Mouse (Mus musculus): ENCODE data around the gene Ostm1. TPM values are rescaled to one million over a fixed set of nuclear protein-coding genes. Genes with fewer than 3 reads are reported as not detected.
A peak's percentile ranks its signal among the peaks of the same experiment; 100 is the strongest.

The Ostm1 gene
- polyA plus RNA-seq, 1 experiment from 2014 or later = 21.7 TPM

GRCm38 (mm10) chr10:42678755-42679364, 95.2 kb downstream of the Ostm1 start:
- no peaks in the 10 kb centered on the region for H3K9me3 ChIP-seq
- H3K36me3 ChIP-seq = peaks cover 3% of the 10 kb centered on the region; the same call in 1 of the 2 replicates
- ATAC-seq (ENCODE audit: low FRiP score, low read depth) = peak; percentile 98
- under 1% methylated on average over 56 of the region's 56 CpGs for WGBS
- peak overlapping the region; percentile 81 for H3K9ac ChIP-seq
- H3K4me2 ChIP-seq (replicated peaks) = peak overlapping the region; percentile 88
- no peaks in the 10 kb centered on the region for H3K27me3 ChIP-seq (replicated peaks)
- H3K4me3 ChIP-seq = peak overlapping the region; percentile 92
- H3K27ac ChIP-seq = peak overlapping the region; percentile 70; the same call in 1 of the 2 replicates
- peaks cover 14% of the 10 kb centered on the region; the same call in 1 of the 2 replicates for H3K4me1 ChIP-seq

GRCm38 (mm10) chr10:42679586-42679985, 96.0 kb downstream of the Ostm1 start:
- ATAC-seq (ENCODE audit: low FRiP score, low read depth) = no peak
- peaks cover 14% of the 10 kb centered on the region; the same call in 1 of the 2 replicates for H3K4me1 ChIP-seq
- peak overlapping the region; percentile 81 for H3K9ac ChIP-seq
- peak overlapping the region; percentile 88 for H3K4me2 ChIP-seq (replicated peaks)
- H3K27ac ChIP-seq = no peak overlapping the region
- H3K36me3 ChIP-seq = peaks cover 10% of the 10 kb centered on the region
- H3K27me3 ChIP-seq (replicated peaks) = no peaks in the 10 kb centered on the region
- WGBS = 13% methylated on average over 10 of the region's 10 CpGs
- no peaks in the 10 kb centered on the region for H3K9me3 ChIP-seq
- H3K4me3 ChIP-seq = peak overlapping the region; percentile 92

GRCm38 (mm10) chr10:42680582-42681001, 97.0 kb downstream of the Ostm1 start:
- no peak overlapping the region for H3K27ac ChIP-seq
- WGBS = 13% methylated on average over 6 of the region's 6 CpGs
- H3K4me1 ChIP-seq = peaks cover 14% of the 10 kb centered on the region; the same call in 1 of the 2 replicates
- ATAC-seq (ENCODE audit: low FRiP score, low read depth) = no peak
- no peak overlapping the region for H3K4me3 ChIP-seq
- H3K27me3 ChIP-seq (replicated peaks) = no peaks in the 10 kb centered on the region
- H3K9me3 ChIP-seq = no peaks in the 10 kb centered on the region
- no peak overlapping the region for H3K9ac ChIP-seq
- peak overlapping the region; percentile 88 for H3K4me2 ChIP-seq (replicated peaks)
- peaks cover 10% of the 10 kb centered on the region for H3K36me3 ChIP-seq

GRCm38 (mm10) chr10:42682421-42682820, 98.8 kb downstream of the Ostm1 start:
- H3K36me3 ChIP-seq = peaks cover 10% of the 10 kb centered on the region
- H3K9me3 ChIP-seq = no peaks in the 10 kb centered on the region
- no peak overlapping the region for H3K27ac ChIP-seq
- H3K27me3 ChIP-seq (replicated peaks) = no peaks in the 10 kb centered on the region
- no peak overlapping the region for H3K4me3 ChIP-seq
- H3K4me1 ChIP-seq = peaks cover 14% of the 10 kb centered on the region; the same call in 1 of the 2 replicates
- no peak overlapping the region for H3K4me2 ChIP-seq (replicated peaks)
- no peak for ATAC-seq (ENCODE audit: low FRiP score, low read depth)
- H3K9ac ChIP-seq = no peak overlapping the region
- 93% methylated on average over 8 of the region's 8 CpGs for WGBS

- H3K9ac ChIP-seq = no peak overlapping the region
- 91% methylated on average over 5 of the region's 5 CpGs for WGBS
Observed at GRCm38 (mm10) chr10:42687873-42688272, 104.3 kb downstream of the Ostm1 start.

GRCm38 (mm10) chr10:42689694-42690093, 106.1 kb downstream of the Ostm1 start:
- Histone ChIP-seq H3K27me3 (replicated peaks) (no peaks in the 10 kb centered on the region), H3K9ac (no peak overlapping the region), H3K9me3 (no peaks in the 10 kb centered on the region), H3K4me1 (peaks cover 8% of the 10 kb centered on the region; the same call in 1 of the 2 replicates), H3K27ac (no peak overlapping the region), H3K4me3 (no peak overlapping the region), H3K4me2 (replicated peaks) (no peak overlapping the region), H3K36me3 (no peaks in the 10 kb centered on the region)
- WGBS = 52% methylated on average over 1 of the region's 1 CpGs
- ATAC-seq (ENCODE audit: low FRiP score, low read depth) = no peak

More at GRCm38 (mm10) chr10:42687873-42688272, 104.3 kb downstream of the Ostm1 start:
- ATAC-seq (ENCODE audit: low FRiP score, low read depth) = no peak
- Histone ChIP-seq H3K27me3 (replicated peaks) (no peaks in the 10 kb centered on the region), H3K27ac (no peak overlapping the region), H3K9me3 (no peaks in the 10 kb centered on the region), H3K4me1 (peaks cover 8% of the 10 kb centered on the region; the same call in 1 of the 2 replicates), H3K36me3 (peaks cover 10% of the 10 kb centered on the region), H3K4me2 (replicated peaks) (no peak overlapping the region), H3K4me3 (no peak overlapping the region)

GRCm38 (mm10) chr10:42690233-42691028, 106.8 kb downstream of the Ostm1 start:
- no peaks in the 10 kb centered on the region for H3K36me3 ChIP-seq
- peaks cover 8% of the 10 kb centered on the region; the same call in 1 of the 2 replicates for H3K4me1 ChIP-seq
- ATAC-seq (ENCODE audit: low FRiP score, low read depth) = peak; percentile 56; the same call in 1 of the 2 replicates
- no peaks in the 10 kb centered on the region for H3K27me3 ChIP-seq (replicated peaks)
- peak overlapping the region; percentile 43 for H3K4me2 ChIP-seq (replicated peaks)
- H3K9me3 ChIP-seq = no peaks in the 10 kb centered on the region
- H3K27ac ChIP-seq = 0 out of 2 replicates have a peak overlapping the region, but pooled peaks have one; percentile 15
- no peak overlapping the region for H3K4me3 ChIP-seq
- peak overlapping the region; percentile 26 for H3K9ac ChIP-seq
- 45% methylated on average over 17 of the region's 17 CpGs for WGBS

GRCm38 (mm10) chr10:42691051-42691450, 107.4 kb downstream of the Ostm1 start:
- Histone ChIP-seq H3K4me2 (replicated peaks) (peak overlapping the region; percentile 43), H3K27ac (no peak overlapping the region), H3K9ac (no peak overlapping the region), H3K27me3 (replicated peaks) (no peaks in the 10 kb centered on the region), H3K4me1 (peaks cover 8% of the 10 kb centered on the region; the same call in 1 of the 2 replicates), H3K9me3 (no peaks in the 10 kb centered on the region), H3K4me3 (no peak overlapping the region), H3K36me3 (no peaks in the 10 kb centered on the region)
- 68% methylated on average over 2 of the region's 2 CpGs for WGBS
- ATAC-seq (ENCODE audit: low FRiP score, low read depth) = no peak

GRCm38 (mm10) chr10:42692095-42692494, 108.5 kb downstream of the Ostm1 start:
- Histone ChIP-seq H3K4me1 (peaks cover 8% of the 10 kb centered on the region; the same call in 1 of the 2 replicates), H3K4me3 (no peak overlapping the region), H3K9me3 (no peaks in the 10 kb centered on the region), H3K36me3 (no peaks in the 10 kb centered on the region), H3K27me3 (replicated peaks) (no peaks in the 10 kb centered on the region), H3K4me2 (replicated peaks) (no peak overlapping the region), H3K9ac (no peak overlapping the region), H3K27ac (no peak overlapping the region)
- ATAC-seq (ENCODE audit: low FRiP score, low read depth) = no peak
- 81% methylated on average over 2 of the region's 2 CpGs for WGBS

GRCm38 (mm10) chr10:42692794-42693193, 109.2 kb downstream of the Ostm1 start:
- Histone ChIP-seq H3K27me3 (replicated peaks) (no peaks in the 10 kb centered on the region), H3K4me2 (replicated peaks) (no peak overlapping the region), H3K9me3 (no peaks in the 10 kb centered on the region), H3K27ac (no peak overlapping the region), H3K36me3 (no peaks in the 10 kb centered on the region), H3K9ac (no peak overlapping the region), H3K4me1 (peaks cover 8% of the 10 kb centered on the region; the same call in 1 of the 2 replicates), H3K4me3 (no peak overlapping the region)
- ATAC-seq (ENCODE audit: low FRiP score, low read depth) = no peak

- H3K27me3 ChIP-seq (replicated peaks) = no peaks in the 10 kb centered on the region
- WGBS = 78% methylated on average over 2 of the region's 2 CpGs
- no peak for ATAC-seq (ENCODE audit: low FRiP score, low read depth)
Observed at GRCm38 (mm10) chr10:42693482-42693881, 109.9 kb downstream of the Ostm1 start.

GRCm38 (mm10) chr10:42696361-42696760, 112.7 kb downstream of the Ostm1 start:
- H3K27me3 ChIP-seq (replicated peaks) = no peaks in the 10 kb centered on the region
- H3K4me3 ChIP-seq = no peak overlapping the region
- no peak overlapping the region for H3K9ac ChIP-seq
- H3K27ac ChIP-seq = no peak overlapping the region
- no peaks in the 10 kb centered on the region for H3K9me3 ChIP-seq
- peaks cover 15% of the 10 kb centered on the region for H3K36me3 ChIP-seq
- no peaks in the 10 kb centered on the region for H3K4me1 ChIP-seq
- H3K4me2 ChIP-seq (replicated peaks) = no peak overlapping the region
- no peak for ATAC-seq (ENCODE audit: low FRiP score, low read depth)
- 84% methylated on average over 13 of the region's 13 CpGs for WGBS

More at GRCm38 (mm10) chr10:42693482-42693881, 109.9 kb downstream of the Ostm1 start:
- H3K9me3 ChIP-seq = no peaks in the 10 kb centered on the region
- H3K9ac ChIP-seq = no peak overlapping the region
- no peak overlapping the region for H3K4me3 ChIP-seq
- peaks cover 4% of the 10 kb centered on the region; the same call in 1 of the 2 replicates for H3K36me3 ChIP-seq
- H3K27ac ChIP-seq = no peak overlapping the region
- H3K4me1 ChIP-seq = peaks cover 8% of the 10 kb centered on the region; the same call in 1 of the 2 replicates
- H3K4me2 ChIP-seq (replicated peaks) = no peak overlapping the region

All from neural tube, embryonic 12.5 days (tissue).